22 mouse cellular contexts compared by ENCODE assay signal in genomic region chr7:96480351-96480983, GRCm38 (mm10).
A peak's percentile ranks its signal among the peaks of the same experiment; 100 is the strongest.
DNase-seq lines count a peak whose midpoint lies in the region; ATAC-seq and TF ChIP-seq lines count a peak whose summit lies in the region.
"Had no signal": no experiment of that assay in that cellular context is flagged by ENCODE, and none has a peak within 500 bp of the region (broad histone marks: within the 10 kb centered on the region; RNA-seq: fewer than 3 reads in every experiment).

No protein-coding gene starts in this region.

- ATAC-seq in midbrain, embryonic 13.5 days, result peak; percentile 66
- peak; percentile 49; the same call in 1 of the 2 replicates for ATAC-seq in forebrain, embryonic 15.5 days (replicated peaks)
- peak; percentile 29; the same call in 1 of the 2 replicates for ATAC-seq in hindbrain, embryonic 14.5 days (ENCODE audit: low FRiP score)
- ATAC-seq: CD4-positive, CD25-positive, alpha-beta regulatory T cell, adult 4 months; intestine, embryonic 16.5 days had no signal

- H3K9ac ChIP-seq in midbrain, embryonic 13.5 days (replicated peaks), result no peak overlapping the region
- no peak overlapping the region for H3K9ac ChIP-seq in forebrain, embryonic 15.5 days (replicated peaks)
- H3K9ac ChIP-seq in hindbrain, embryonic 14.5 days, result no peak overlapping the region
- H3K9ac ChIP-seq: heart, embryonic 13.5 days; limb, embryonic 12.5 days; liver, embryonic 15.5 days; lung, embryonic 14.5 days had no signal

- H3K4me3 ChIP-seq in midbrain, embryonic 13.5 days (replicated peaks), result no peak overlapping the region
- H3K4me3 ChIP-seq in midbrain, embryonic 10.5 days, result no peak overlapping the region
- H3K4me3 ChIP-seq in forebrain, embryonic 15.5 days, result no peak overlapping the region
- no peak overlapping the region for H3K4me3 ChIP-seq in hindbrain, embryonic 14.5 days (replicated peaks; ENCODE audit: low read length)
- H3K4me3 ChIP-seq in kidney, adult 2 months (ENCODE audit: insufficient read depth, low read depth, low read length), result no peak overlapping the region
- H3K4me3 ChIP-seq: heart, embryonic 13.5 days; limb, embryonic 12.5 days; liver, embryonic 15.5 days had no signal

- no peaks in the 10 kb centered on the region for H3K36me3 ChIP-seq in midbrain, embryonic 13.5 days
- no peaks in the 10 kb centered on the region for H3K36me3 ChIP-seq in midbrain, embryonic 10.5 days
- H3K36me3 ChIP-seq in forebrain, embryonic 15.5 days, result no peaks in the 10 kb centered on the region
- no peaks in the 10 kb centered on the region for H3K36me3 ChIP-seq in hindbrain, embryonic 14.5 days (replicated peaks; ENCODE audit: control insufficient read depth, insufficient read depth)
- no peaks in the 10 kb centered on the region for H3K36me3 ChIP-seq in kidney, adult 2 months (ENCODE audit: control insufficient read depth, insufficient read depth, low read length)
- H3K36me3 ChIP-seq: heart, embryonic 13.5 days; limb, embryonic 12.5 days; liver, embryonic 15.5 days had no signal

- TF ChIP-seq CTCF in kidney, adult 2 months (conservative IDR thresholded peaks at IDR 0.05; ENCODE audit: insufficient read depth, insufficient read length, low read depth, low read length), result no peak

- H3K27me3 ChIP-seq in midbrain, embryonic 13.5 days, result no peaks in the 10 kb centered on the region
- no peaks in the 10 kb centered on the region for H3K27me3 ChIP-seq in midbrain, embryonic 10.5 days (ENCODE audit: low read depth, poor library complexity, severe bottlenecking)
- H3K27me3 ChIP-seq in forebrain, embryonic 15.5 days, result no peaks in the 10 kb centered on the region
- no peaks in the 10 kb centered on the region for H3K27me3 ChIP-seq in hindbrain, embryonic 14.5 days (ENCODE audit: control insufficient read depth, insufficient read depth, low read length)
- H3K27me3 ChIP-seq in kidney, adult 2 months (replicated peaks; ENCODE audit: control insufficient read depth, insufficient read depth, low read length), result no peaks in the 10 kb centered on the region
- H3K27me3 ChIP-seq: limb, embryonic 12.5 days; liver, embryonic 15.5 days had no signal

- no peaks in the 10 kb centered on the region for H3K9me3 ChIP-seq in midbrain, embryonic 13.5 days
- no peaks in the 10 kb centered on the region for H3K9me3 ChIP-seq in midbrain, embryonic 10.5 days (replicated peaks)
- H3K9me3 ChIP-seq in forebrain, embryonic 15.5 days, result no peaks in the 10 kb centered on the region
- H3K9me3 ChIP-seq in hindbrain, embryonic 14.5 days (ENCODE audit: control insufficient read depth, low read length), result no peaks in the 10 kb centered on the region
- H3K9me3 ChIP-seq: heart, embryonic 13.5 days; limb, embryonic 12.5 days; liver, embryonic 15.5 days had no signal

- H3K4me2 ChIP-seq in midbrain, embryonic 13.5 days (replicated peaks), result no peak overlapping the region
- H3K4me2 ChIP-seq in forebrain, embryonic 15.5 days (replicated peaks), result no peak overlapping the region
- H3K4me2 ChIP-seq in hindbrain, embryonic 14.5 days (replicated peaks), result no peak overlapping the region
- H3K4me2 ChIP-seq: heart, embryonic 13.5 days; limb, embryonic 12.5 days; liver, embryonic 15.5 days; lung, embryonic 14.5 days had no signal

- no peak overlapping the region for H3K27ac ChIP-seq in midbrain, embryonic 13.5 days
- H3K27ac ChIP-seq in midbrain, embryonic 10.5 days (replicated peaks), result no peak overlapping the region
- H3K27ac ChIP-seq in forebrain, embryonic 15.5 days (replicated peaks), result peak overlapping the region; percentile 53
- H3K27ac ChIP-seq in hindbrain, embryonic 14.5 days, result no peak overlapping the region
- H3K27ac ChIP-seq in kidney, adult 2 months (ENCODE audit: insufficient read depth, low read depth, low read length), result no peak overlapping the region
- H3K27ac ChIP-seq: heart, embryonic 13.5 days; limb, embryonic 12.5 days; liver, embryonic 15.5 days had no signal

- H3K4me1 ChIP-seq in midbrain, embryonic 13.5 days (replicated peaks), result peaks cover 12% of the 10 kb centered on the region; the same call in 1 of the 2 replicates
- H3K4me1 ChIP-seq in midbrain, embryonic 10.5 days, result peaks cover 4% of the 10 kb centered on the region; the same call in 1 of the 2 replicates
- H3K4me1 ChIP-seq in forebrain, embryonic 15.5 days, result peaks cover 11% of the 10 kb centered on the region
- H3K4me1 ChIP-seq in hindbrain, embryonic 14.5 days (replicated peaks; ENCODE audit: control insufficient read depth, insufficient read depth, low read length), result no peaks in the 10 kb centered on the region
- no peaks in the 10 kb centered on the region for H3K4me1 ChIP-seq in kidney, adult 2 months (ENCODE audit: control insufficient read depth, insufficient read depth, low read length)
- H3K4me1 ChIP-seq: liver, embryonic 15.5 days had no signal

- 76% methylated on average over 9 of the region's 9 CpGs for WGBS in midbrain, embryonic 13.5 days
- WGBS in midbrain, embryonic 10.5 days, result 88% methylated on average over 9 of the region's 9 CpGs
- 62% methylated on average over 9 of the region's 9 CpGs for WGBS in forebrain, embryonic 15.5 days
- 64% methylated on average over 9 of the region's 9 CpGs for WGBS in hindbrain, embryonic 14.5 days
- 95% methylated on average over 9 of the region's 9 CpGs for WGBS in kidney, adult 2 months

- TF ChIP-seq POLR2A in kidney, adult 2 months (IDR thresholded peaks at IDR 0.05; ENCODE audit: low read depth, low read length), result no peak

- intact Hi-C loops in heart, postnatal 36 days (cut with DNase I), result no loop called here

- DNase-seq in heart, adult 11 months, result peak; percentile 72
- no peak for DNase-seq in heart, postnatal 36 days
- DNase-seq in midbrain, embryonic 10.5 days (ENCODE audit: low spot score), result no peak
- no peak for DNase-seq in hindbrain, embryonic 14.5 days (ENCODE audit: low spot score)
- DNase-seq in spleen, postnatal 10 days (ENCODE audit: low spot score in 2 of 2), result no peak
- DNase-seq in kidney, adult 2 months, result no peak
- DNase-seq: adrenal gland, postnatal 25 days; cerebellum, adult 8-10 months; cerebellum, postnatal 36 days; heart, postnatal 10 days; kidney, adult 9 months; kidney, postnatal 10 days; layer of hippocampus, postnatal 36 days; lung, embryonic 14.5 days; midbrain, embryonic 14.5 days had no signal
